Mouse (Mus musculus): ENCODE measurements at regions not wholly inside any gene's neighbourhood (a gene's known extent, or its start where the extent isn't known, plus 50 kb on each side); places are given as distances from the start of the nearest gene placed in this dataset.

DNA sequence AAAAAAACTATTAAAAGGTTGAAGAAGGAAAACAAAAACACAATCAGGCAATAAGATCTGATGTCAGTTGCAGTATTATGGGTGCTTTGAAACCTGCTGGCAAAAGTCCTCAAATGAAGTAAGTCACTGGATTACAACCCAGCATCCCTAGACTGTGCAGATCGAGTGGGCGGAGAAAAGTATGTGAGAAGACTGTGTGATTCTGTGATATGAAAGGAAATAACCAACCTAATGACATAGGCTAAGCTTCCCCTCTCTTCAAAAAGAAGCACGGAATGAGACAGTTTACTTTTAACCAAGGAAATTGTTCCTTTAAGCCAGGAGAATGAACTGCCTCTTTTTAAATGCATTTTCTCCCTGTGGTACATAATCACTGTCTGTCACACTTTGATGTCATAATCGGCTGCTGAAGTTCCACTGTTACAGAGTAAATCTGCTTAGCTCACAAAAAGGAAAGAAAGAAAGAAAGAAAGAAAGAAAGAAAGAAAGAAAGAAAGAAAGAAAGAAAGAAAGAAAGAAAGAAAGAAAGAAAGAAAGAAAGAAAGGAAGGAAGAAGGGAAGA, 833.6 kb upstream of the Epha7 start:
- no peak for DNase-seq (ENCODE audit: low spot score)
- Histone ChIP-seq H3K4me2 (replicated peaks; ENCODE audit: low read depth, low read length, severe bottlenecking) (no peak overlapping the region), H3K27me3 (ENCODE audit: control insufficient read depth, insufficient read depth, low read length) (no peaks in the 10 kb centered on the region), H3K27ac (replicated peaks; ENCODE audit: low read depth, low read length) (no peak overlapping the region), H3K9ac (ENCODE audit: low read depth, low read length, severe bottlenecking) (no peak overlapping the region), H3K9me3 (ENCODE audit: control insufficient read depth, low read length) (no peaks in the 10 kb centered on the region), H3K4me1 (ENCODE audit: control insufficient read depth, insufficient read depth, low read length) (no peaks in the 10 kb centered on the region), H3K36me3 (ENCODE audit: control insufficient read depth, insufficient read depth, low read length) (no peaks in the 10 kb centered on the region), H3K4me3 (replicated peaks; ENCODE audit: low read length) (no peak overlapping the region)
- no peak for ATAC-seq (ENCODE audit: low FRiP score, low read depth)
- WGBS, result 64% methylated on average over 4 of the region's 4 CpGs
- no peak for TF ChIP-seq POLR2A (IDR thresholded peaks at IDR 0.05; ENCODE audit: borderline replicate concordance, extremely low read depth, insufficient read depth, insufficient read length)

DNA sequence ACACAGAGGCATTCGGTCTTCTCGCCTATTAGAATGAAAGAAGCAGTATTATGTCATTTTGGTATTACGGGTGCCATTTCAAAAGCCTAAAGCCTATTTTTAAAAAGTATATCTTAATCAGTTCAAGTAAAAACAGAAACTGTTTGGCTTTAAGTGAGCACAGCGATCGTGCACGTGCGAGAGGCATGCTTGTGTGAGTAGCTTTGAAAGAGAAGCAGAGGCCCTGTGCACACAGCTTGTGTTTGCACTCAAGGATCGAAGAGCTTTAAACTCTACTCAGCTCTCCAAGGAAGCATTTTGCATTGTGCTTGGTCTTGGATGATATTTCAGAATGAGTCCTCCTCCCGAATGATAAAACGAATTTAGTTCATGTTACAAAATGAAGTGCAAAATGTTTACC, 833.1 kb upstream of the Epha7 start:
- DNase-seq (ENCODE audit: low spot score), result no peak
- no peaks in the 10 kb centered on the region for H3K36me3 ChIP-seq (ENCODE audit: control insufficient read depth, insufficient read depth, low read length)
- H3K27ac ChIP-seq (replicated peaks; ENCODE audit: low read depth, low read length), result no peak overlapping the region
- WGBS, result 90% methylated on average over 10 of the region's 10 CpGs
- no peak for ATAC-seq (ENCODE audit: low FRiP score, low read depth)
- no peak overlapping the region for H3K4me2 ChIP-seq (replicated peaks; ENCODE audit: low read depth, low read length, severe bottlenecking)
- no peaks in the 10 kb centered on the region for H3K27me3 ChIP-seq (ENCODE audit: control insufficient read depth, insufficient read depth, low read length)
- no peak for TF ChIP-seq POLR2A (IDR thresholded peaks at IDR 0.05; ENCODE audit: borderline replicate concordance, extremely low read depth, insufficient read depth, insufficient read length)
- no peak overlapping the region for H3K4me3 ChIP-seq (replicated peaks; ENCODE audit: low read length)
- H3K4me1 ChIP-seq (ENCODE audit: control insufficient read depth, insufficient read depth, low read length), result no peaks in the 10 kb centered on the region
- H3K9ac ChIP-seq (ENCODE audit: low read depth, low read length, severe bottlenecking), result no peak overlapping the region
- H3K9me3 ChIP-seq (ENCODE audit: control insufficient read depth, low read length), result no peaks in the 10 kb centered on the region

DNA sequence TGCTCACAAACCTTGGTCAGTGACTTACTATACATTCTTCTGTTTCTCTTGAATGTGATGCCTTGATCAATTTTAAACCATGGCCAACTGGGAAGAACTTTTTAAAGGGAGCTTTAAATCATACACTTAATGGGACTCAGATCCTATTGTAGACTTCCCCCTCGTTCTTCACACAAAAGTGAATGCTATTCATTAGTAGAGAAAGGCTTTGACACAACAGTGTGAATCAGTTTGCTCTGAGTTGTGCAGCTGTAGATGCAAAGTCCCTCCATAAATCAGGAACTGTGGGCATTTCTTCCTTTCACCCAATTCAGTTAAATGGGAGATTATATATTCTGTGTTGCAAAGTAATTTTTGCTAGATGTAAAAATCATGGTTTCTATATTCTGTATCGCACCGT, 831.6 kb upstream of the Epha7 start:
- H3K4me2 ChIP-seq (replicated peaks; ENCODE audit: low read depth, low read length, severe bottlenecking), result no peak overlapping the region
- no peaks in the 10 kb centered on the region for H3K36me3 ChIP-seq (ENCODE audit: control insufficient read depth, insufficient read depth, low read length)

DNA sequence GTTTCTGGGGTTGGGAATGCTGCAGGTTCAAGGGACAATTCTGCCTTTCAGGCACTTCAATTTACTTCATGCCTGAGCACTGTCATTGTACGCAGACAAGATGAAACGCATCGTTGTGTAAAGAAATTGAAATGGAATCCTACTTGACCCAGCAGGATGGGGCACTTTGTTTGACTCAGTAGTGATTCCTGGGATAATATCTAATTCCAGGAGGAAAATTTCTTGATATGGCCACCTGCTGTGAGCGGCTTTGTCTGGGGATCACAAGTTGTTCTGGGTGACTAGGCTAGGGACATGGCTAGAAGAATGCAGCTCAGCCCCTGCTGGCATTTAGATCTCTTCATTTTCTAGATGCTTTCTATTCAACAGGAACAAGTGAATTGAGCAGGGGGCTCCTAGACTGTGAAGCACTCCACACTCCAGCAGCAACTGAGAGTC, 824.9 kb upstream of the Epha7 start:
- Histone ChIP-seq H3K9ac (ENCODE audit: low read depth, low read length, severe bottlenecking) (no peak overlapping the region), H3K27me3 (ENCODE audit: control insufficient read depth, insufficient read depth, low read length) (no peaks in the 10 kb centered on the region), H3K36me3 (ENCODE audit: control insufficient read depth, insufficient read depth, low read length) (no peaks in the 10 kb centered on the region), H3K4me2 (replicated peaks; ENCODE audit: low read depth, low read length, severe bottlenecking) (no peak overlapping the region), H3K9me3 (ENCODE audit: control insufficient read depth, low read length) (no peaks in the 10 kb centered on the region), H3K27ac (replicated peaks; ENCODE audit: low read depth, low read length) (no peak overlapping the region), H3K4me3 (replicated peaks; ENCODE audit: low read length) (no peak overlapping the region), H3K4me1 (ENCODE audit: control insufficient read depth, insufficient read depth, low read length) (no peaks in the 10 kb centered on the region)
- ATAC-seq (ENCODE audit: low FRiP score, low read depth) (no peak), DNase-seq (ENCODE audit: low spot score) (no peak)
- TF ChIP-seq POLR2A (IDR thresholded peaks at IDR 0.05; ENCODE audit: borderline replicate concordance, extremely low read depth, insufficient read depth, insufficient read length), result no peak
- 77% methylated on average over 4 of the region's 4 CpGs for WGBS

More for the DNA sequence above, 831.6 kb upstream of the Epha7 start:
- H3K27ac ChIP-seq (replicated peaks; ENCODE audit: low read depth, low read length), result no peak overlapping the region
- H3K27me3 ChIP-seq (ENCODE audit: control insufficient read depth, insufficient read depth, low read length), result no peaks in the 10 kb centered on the region
- no peak overlapping the region for H3K4me3 ChIP-seq (replicated peaks; ENCODE audit: low read length)
- no peak overlapping the region for H3K9ac ChIP-seq (ENCODE audit: low read depth, low read length, severe bottlenecking)
- DNase-seq (ENCODE audit: low spot score) (no peak), ATAC-seq (ENCODE audit: low FRiP score, low read depth) (no peak)
- WGBS, result 70% methylated on average over 3 of the region's 3 CpGs
- no peaks in the 10 kb centered on the region for H3K9me3 ChIP-seq (ENCODE audit: control insufficient read depth, low read length)
- TF ChIP-seq POLR2A (IDR thresholded peaks at IDR 0.05; ENCODE audit: borderline replicate concordance, extremely low read depth, insufficient read depth, insufficient read length), result no peak
- no peaks in the 10 kb centered on the region for H3K4me1 ChIP-seq (ENCODE audit: control insufficient read depth, insufficient read depth, low read length)

DNA sequence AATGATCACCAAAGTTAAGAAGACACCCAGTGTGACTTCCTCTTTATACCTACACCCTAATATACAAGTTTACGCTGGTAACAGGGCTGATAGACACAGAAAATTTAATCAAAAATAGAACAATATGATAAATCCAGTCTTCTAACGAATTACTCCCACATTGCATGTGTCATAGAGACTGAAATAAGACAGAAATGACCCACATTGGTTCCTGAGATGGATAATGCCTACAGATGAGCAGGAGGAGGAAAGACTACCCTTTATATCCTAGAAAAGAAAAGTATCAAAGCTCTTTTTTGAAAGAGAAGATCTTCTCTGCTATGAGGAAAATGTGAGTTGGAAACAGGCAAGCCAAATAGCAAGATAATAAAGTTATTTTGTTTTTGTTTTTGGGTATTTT, 818.5 kb upstream of the Epha7 start:
- Histone ChIP-seq H3K27me3 (ENCODE audit: control insufficient read depth, insufficient read depth, low read length) (no peaks in the 10 kb centered on the region), H3K4me3 (replicated peaks; ENCODE audit: low read length) (no peak overlapping the region), H3K9me3 (ENCODE audit: control insufficient read depth, low read length) (no peaks in the 10 kb centered on the region), H3K27ac (replicated peaks; ENCODE audit: low read depth, low read length) (no peak overlapping the region), H3K9ac (ENCODE audit: low read depth, low read length, severe bottlenecking) (no peak overlapping the region), H3K36me3 (ENCODE audit: control insufficient read depth, insufficient read depth, low read length) (no peaks in the 10 kb centered on the region), H3K4me2 (replicated peaks; ENCODE audit: low read depth, low read length, severe bottlenecking) (no peak overlapping the region), H3K4me1 (ENCODE audit: control insufficient read depth, insufficient read depth, low read length) (no peaks in the 10 kb centered on the region)
- ATAC-seq (ENCODE audit: low FRiP score, low read depth) (no peak), DNase-seq (ENCODE audit: low spot score) (no peak)
- 71% methylated on average over 2 of the region's 2 CpGs for WGBS
- TF ChIP-seq POLR2A (IDR thresholded peaks at IDR 0.05; ENCODE audit: borderline replicate concordance, extremely low read depth, insufficient read depth, insufficient read length), result no peak
